Mouse (Mus musculus): Measurements from ENCODE around the gene Sf3b3.
"Not testable (repeated sequence)": the region's sequence is repeated elsewhere in the genome, so short reads cannot be mapped to it uniquely, and the experiment has no call there.

The Sf3b3 gene

DNA sequence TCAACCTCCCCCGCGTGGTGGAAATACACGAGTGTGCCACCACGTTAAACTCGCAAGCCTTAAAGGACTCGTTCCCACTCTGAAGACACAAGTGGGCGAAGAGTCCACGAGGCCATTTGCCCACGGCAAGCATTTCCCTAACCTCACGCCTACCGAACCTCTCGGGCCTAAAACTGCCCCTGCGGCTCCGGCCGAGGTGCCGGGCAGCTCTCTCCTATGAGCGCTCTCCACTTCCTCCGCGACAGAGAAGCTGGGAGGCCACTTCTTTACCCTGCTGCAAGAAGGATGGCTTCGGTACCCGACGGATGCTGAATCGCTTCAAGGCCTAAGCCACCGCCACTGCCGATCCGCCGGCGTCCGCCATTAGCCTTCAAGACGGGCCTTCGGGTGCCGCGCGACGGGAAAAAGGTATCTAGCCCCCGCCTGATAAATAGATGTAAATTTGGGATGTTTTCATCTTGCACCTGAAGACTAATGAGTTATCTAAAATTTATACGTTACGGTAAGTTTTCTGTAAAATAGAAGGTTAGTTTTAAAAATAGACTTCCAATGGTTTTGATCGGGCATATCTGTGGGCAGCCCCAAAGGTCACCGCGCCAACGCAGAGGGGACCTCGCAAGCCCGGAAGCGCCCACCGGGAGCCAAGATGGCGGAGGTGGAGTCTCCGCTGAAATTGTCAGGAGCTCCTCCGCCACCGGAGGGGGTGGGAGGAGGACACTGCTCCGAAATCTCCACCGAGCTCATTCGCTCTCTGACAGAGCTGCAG, at the start of gene Sf3b3, which contains the start of gene Cog4:
Sf3b3 (minus strand) TSS at position 383 of the 766 bp plus-strand sequence.
Cog4 (plus strand) TSS at position 196 of the 766 bp plus-strand sequence.
- DNase-seq = peak; percentile 87

DNA sequence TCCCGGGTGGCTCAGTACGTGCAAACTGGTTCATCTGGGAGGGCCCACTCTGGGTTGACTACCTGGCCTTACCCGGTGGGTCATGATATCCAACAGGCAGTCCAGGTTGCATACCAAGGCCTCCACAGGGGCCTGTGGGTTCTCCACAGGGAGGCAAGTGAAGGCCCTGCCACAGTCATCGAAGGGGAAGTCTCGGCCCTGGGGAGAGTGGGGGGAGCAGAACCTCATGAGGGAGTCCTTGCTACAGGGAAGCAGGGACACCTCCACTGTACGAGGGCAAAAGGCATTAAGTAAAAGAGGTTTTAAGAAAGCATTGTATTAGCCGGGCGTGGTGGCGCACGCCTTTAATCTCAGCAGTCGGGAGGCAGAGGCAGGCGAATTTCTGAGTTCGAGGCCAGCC, 49.2 kb upstream of the Sf3b3 start:
- DNase-seq = no peak

DNA sequence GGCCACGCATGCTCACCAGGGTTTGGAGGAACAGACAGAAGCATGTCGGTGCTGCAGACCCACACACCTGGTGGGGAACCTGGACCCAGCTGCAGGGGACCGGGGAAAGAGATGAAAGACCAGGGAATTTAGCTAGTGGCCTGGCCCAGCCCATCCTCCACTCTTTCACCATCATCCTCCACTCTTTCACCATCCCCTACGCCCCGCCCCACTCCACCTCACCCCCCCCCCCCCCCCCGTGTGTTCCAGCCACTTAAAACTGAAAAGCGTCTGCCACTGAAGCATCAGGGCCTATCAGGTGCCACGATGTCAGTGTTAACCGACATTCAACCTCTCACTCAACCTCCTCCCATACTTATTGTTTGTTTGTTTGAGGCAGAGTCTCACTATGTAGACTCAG, 48.7 kb upstream of the Sf3b3 start:
- no peak for DNase-seq

DNA sequence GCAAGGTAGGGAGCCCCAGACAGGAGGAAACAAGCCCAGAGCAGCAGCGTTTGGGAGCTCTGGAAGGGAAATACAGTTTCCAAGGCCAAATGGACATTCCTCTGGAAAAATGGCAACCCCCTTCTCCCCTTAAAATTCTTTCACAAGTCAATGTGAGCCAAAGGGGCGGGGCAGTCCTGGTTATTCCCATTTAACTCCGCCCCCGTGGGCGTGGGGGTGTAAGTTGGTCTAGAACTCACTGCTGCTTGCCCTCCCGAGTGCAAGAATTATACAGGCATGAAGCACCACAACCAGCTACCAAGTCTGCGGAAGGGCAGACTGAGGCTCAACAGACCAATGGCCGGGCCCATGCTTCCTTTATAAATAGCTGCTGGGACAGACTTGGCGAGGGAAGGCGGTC, 48.3 kb upstream of the Sf3b3 start:
- DNase-seq = no peak

DNA sequence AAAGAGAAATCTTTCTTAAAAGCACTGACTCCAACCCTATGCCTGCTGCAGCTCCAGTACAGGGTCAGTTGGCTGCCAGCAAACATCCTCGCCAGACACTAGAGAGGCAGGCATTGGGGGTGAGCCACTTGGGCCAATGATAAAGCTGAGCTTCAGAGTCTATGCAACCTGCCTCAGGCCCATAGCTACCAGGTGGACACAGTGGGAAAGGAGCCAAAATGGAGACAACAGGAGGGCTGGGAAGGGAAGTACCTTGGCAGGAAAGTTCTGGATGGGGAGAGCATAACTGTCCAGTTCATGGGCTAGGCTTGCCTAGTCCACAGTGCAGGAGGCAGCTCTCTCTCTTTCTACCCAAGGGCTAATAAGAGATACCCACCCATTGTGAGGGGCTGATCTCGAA, 46.3 kb upstream of the Sf3b3 start:
- DNase-seq = peak; percentile 65

DNA sequence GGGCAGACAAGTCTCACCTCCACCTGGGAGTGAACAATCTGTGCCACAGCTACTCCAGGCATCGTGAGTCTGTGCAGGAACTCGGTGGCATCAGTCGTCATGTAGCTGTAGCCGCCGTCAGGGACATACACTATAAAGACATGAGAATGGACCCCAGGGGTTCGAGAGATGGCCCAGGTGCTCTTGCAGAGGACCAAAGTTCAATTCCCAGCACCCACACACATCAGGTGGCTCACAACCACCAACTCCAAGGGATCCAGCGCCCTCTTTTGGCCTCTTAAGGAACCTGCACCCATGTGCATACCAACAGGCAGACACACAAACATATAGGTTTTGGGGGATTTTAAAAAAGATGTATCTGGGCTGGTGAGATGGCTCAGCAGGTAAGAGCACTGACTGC, 45.5 kb upstream of the Sf3b3 start:
- DNase-seq = no peak

DNA sequence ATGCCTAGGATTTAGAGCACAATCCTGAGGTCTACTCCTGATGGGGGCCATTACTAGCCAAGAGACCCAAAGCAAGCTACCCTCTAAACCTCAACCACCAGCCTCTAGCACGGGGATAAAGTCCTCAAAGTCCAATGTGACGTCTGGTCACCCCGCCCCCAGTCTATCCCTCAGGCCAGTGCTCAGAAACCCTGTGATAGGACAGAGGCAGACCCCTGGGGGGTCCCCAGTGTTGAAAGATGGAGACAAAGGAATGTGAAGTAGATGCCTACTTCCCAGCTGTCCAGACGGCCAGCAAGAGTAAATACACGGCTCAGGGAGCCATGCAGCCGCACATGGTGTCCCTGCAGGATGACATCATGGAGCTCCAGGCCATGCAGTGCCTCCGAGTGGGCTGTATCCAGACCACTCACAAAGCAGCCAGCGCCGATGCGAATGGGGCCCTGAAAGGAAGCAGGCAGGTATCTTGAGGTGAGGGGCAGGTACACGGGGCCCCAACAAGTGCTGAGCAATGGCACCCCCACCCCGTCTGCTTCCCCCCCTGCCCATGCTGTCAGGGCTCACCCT, 43.4 kb upstream of the Sf3b3 start:
- DNase-seq = no peak

DNA sequence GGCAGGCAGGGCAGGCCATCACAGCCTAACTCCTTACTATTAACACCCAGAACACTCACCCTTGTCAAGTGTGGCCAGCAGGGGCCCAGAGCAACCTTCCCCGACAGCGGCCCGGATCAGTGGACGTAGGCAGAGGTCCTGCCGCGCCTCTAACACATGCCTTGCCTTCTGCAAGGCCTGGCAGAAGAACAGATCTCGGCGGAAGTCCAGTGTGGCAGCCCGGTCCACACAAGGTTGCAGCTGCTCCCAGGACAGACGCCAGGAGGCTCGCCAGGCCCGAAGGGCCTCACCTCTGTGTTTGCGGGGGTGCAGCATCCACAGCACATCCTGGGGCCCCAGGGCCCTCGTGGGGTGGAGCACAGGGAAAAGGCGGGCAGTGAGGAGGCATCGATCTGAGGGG, 42.3 kb upstream of the Sf3b3 start:
- peak; percentile 79 for DNase-seq

DNA sequence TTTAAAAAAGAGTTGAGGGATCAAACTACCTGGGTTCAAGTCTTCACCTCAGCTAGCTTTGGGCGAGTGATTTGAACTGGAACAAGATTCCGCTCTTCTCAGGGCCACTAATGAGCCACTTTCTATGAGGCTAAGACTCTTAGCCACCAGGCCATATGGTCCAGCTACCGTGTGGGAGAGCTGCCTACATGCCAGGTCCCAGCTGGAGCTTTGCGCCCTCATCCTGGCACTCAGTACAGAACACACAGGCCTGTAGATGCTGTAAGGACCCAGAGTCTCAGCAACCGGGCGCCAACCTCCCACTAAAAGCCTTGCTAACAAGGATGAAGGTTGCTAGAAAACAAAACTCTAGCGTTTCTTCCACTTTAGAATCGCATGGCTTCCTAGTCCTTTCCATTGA, 41.9 kb upstream of the Sf3b3 start:
- DNase-seq = peak; percentile 79

DNA sequence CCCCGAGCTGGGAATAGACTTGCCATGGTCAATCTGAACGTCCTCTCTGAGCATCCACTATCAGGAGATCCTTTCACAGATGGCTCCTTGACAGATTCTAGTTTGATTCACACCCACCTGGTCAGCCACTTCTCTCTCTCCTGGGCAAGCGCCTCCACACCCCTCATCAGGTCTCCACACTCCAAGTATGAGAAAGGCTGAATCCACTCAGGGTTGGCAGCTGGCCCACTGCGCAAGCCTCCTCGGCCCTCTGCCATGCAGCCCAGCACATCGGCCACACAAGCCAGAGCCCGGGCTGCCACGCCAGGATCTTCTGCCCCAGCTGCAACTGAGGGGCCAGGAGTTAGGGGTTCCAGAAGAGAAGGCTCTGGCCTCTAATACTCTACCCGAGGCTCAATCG, 41.0 kb upstream of the Sf3b3 start:
- peak; percentile 67 for DNase-seq

DNA sequence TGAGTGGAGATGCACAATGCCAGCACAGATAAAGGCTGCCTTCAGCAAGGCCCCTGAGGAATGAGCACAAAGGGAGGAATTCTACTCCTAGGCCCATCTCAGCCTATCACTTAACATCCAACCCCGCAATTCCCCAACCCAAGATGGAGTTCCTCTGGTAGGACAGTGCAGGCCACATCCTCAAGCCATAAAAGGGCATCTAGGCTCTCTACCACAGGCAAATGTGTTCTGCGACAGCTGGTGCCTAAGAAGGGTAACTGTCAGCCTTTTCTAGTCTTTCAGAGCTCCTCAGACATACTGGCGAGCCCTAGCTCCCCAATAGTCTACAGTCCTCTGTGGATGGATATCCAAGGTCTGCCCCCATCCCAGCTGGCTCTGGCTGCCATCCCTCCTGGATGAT, 40.0 kb upstream of the Sf3b3 start:
- no peak for DNase-seq

DNA sequence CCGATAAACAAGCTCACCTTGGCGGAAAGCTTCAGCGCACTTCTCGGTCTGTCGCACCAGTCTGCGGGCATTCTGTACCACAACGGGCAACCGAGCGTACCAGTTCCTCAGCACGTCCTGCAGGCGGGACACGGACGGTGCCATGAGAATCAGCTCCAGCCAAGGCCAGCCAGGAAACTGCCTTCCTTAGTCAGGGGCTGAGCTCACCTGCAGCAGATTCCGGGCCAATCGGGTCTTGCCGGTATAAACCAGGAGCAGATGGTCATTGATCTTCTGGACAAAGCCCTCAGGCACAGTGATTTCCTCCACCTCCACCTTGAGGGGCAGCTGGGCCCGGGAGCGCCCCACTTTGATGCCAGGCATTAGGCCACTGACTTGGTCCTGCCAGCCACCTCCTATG, 37.2 kb upstream of the Sf3b3 start:
- DNase-seq = peak; percentile 72

DNA sequence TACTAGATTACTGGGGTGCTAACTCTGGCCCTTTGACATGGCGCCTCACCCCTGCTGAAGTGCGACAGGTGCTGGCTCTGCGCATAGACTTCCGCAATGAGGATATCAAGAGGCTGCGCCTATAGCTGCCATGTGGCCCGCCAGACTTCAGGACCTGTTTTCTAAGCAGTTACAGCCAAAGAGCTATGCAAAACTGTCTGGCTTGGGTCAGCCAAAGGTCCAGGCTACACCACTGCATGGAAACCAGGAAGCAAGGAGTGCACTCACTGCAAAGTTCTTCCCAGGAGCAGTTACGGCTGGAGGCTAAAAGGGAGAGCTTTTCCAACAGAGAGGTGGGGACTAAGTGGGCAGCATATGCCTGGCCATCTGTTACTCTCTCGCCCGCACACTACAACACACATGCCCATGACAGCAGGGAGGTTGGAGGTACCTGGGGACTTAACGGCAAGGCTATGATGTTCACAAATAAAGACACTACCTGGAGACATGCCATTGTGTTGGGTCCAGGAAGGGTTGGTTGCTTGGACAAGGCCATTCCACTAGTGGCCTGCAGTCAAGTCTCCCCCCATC, 35.2 kb upstream of the Sf3b3 start:
- peak; percentile 81 for DNase-seq

DNA sequence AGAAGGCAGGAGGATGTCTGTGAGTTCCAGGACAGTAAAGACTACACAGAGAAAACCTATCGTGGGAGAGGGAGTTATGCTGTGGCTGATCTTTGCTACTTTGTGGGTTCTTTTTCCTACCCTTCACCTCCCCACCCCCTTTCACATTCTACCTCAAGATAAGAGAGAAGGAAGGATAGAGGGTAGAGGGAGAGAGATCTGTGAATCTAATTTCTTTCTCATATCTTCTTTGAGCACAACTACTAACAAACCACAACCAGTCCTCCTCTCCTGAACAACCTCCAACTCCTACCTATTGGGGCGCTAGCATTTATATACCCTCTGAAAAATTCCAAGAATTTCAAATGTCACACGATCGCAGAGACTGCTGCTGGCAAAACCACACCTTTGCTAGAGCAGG, 31.3 kb upstream of the Sf3b3 start:
- DNase-seq = no peak

DNA sequence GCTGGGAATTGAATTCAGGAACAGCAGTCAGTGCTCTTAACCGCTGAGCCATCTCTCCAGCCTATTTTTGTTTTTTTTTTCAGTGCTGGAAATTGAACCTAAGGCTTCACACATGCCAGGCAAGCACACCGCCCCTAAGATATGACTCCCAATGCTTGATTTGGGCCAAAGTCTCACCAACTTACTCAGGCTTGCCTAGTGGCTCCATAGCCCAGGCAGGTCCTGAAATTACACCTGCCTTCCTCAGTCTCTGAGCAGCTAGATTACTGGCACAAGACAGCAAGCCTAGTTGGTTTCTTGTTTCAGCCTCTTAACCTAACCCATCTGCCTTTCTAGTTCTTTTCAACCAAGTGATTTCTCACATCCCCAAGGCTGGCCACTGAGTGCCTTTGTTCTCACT, 23.9 kb upstream of the Sf3b3 start:
- no peak for DNase-seq

DNA sequence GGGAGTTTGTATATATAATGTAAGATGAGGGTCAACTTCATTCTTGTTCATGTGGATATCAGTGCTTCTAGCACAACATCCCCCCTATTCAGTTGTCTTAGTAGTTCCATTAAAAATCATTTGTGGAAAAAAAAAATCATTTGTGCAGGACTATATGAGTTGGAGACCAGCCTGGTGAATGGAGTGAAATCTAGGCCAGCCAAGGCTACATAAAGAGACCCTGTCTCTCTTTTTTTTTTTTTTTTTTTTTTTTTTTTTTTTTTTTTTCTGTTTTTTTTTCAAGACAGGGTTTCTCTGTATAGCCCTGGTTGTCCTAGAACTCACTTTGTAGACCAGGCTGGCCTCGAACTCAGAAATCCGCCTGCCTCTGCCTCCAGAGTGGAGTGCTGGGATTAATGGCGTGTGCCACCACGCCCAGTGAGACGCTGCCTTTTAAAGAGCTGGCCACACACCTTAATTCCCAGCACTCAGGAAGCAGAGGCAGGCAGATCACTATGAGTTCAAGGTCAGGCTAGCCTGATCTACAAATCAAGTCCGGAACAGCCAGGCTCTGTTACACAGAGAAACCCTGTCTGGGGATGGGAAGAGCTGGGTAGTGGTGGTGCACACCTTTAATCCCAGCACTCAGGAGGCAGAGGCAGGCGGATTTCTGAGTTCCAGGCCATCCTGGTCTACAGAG, 14.9 kb upstream of the Sf3b3 start:
- not testable (repeated sequence) for DNase-seq

DNA sequence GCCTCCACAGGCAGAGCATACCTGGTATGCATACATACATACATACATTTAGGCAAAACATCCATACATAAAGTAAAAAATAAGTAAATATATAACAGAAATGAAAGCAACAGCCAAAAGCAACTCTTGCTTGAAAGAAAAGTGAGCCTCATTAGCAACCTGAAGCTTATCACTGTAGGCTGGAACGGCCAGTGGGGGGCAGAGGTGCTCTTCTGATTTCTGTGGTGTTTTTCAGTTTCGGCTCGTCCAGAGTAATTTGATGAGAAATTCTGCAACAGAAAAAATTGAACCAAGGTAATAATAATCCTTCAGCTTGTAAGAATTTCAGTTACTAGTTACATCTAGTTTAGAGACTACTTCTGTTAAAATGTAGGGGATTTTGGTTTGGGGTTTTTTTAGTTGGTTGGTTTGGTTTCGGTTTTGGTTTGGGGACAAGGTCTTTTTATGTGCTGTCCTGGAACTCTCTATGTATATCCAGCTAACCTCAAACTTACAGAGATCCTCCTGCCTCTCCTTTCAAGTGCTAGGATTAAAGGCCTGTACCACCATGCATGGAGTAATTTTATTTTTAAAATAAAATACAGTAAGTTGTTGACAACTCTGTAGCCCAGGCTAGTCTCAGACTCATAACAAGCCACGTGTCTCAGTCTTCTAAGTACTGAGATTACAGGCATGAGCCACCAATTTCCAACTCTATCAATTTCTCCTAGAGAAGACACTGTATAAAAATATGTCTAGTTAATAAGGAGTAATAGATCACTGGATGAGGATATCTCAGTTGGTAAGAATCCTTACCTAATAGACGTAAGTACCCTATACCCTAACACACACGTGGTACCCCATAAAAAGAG, 13.3 kb upstream of the Sf3b3 start:
- DNase-seq = no peak

DNA sequence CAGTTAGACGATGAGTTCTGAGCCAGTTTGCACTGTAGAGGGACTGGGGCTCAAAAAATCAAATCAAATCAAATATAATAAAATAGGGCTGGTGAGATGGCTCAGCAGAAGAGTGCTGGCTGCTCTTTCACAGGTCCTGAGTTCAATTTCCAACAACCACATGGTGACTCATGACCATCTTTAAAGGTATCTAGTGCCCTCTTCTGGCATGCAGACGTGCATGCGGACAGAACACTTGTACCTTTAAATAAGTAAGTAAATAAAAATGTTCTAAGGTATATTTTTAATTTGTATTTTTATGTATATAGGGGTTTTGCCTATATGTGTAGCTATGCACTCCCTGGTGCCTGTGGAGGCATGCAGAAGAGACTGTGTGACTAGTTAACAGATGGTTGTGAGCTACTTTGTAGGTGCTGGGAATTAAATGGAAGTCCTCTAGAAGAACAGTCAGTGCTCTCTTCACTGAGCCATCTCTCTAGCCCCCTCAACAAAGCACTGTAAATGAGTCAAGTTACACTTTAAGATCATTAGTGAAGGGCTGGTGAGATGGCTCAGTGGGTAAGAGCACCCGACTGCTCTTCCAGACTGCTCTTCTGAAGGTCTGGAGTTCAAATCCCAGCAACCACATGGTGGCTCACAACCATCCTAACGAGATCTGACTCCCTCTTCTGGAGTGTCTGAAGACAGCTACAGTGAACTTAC, 10.3 kb upstream of the Sf3b3 start:
- DNase-seq = no peak

DNA sequence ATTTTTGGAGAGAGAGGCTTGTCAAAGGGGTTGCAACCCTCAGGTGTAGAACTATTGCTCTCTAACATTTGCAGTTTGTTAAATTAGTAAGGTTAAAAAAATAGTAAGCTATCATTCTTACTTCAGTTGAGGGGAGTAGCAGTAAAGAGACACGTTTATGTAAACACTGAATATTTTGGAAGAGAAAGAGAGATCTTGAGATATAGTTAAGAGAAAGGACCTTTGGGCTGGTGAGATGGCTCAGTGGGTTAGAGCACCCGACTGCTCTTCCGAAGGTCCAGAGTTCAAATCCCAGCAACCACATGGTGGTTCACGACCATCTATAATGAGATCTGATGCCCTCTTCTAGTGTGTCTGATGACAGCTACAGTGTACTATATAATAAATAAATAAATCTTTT, 9.5 kb upstream of the Sf3b3 start:
- DNase-seq = not testable (repeated sequence)

DNA sequence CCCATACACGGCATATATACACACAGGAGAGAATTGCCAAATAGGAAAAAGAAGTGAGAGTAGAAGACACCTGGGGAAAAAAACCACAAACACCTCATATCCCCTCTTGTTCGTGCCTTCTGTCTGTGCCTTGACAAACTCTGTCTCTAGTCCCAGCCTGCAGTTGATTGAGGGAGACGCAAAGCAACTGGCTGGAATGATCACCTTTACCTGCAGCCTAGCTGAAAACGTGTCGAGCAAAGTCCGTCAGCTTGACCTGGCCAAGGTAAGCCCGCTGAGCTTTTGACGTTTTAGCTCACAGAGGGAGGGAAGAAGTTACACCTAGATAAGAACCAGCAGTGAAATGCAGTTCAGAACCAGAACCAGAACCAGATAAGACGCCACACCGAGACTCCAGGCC, 4.6 kb upstream of the Sf3b3 start:
- DNase-seq = no peak

DNA sequence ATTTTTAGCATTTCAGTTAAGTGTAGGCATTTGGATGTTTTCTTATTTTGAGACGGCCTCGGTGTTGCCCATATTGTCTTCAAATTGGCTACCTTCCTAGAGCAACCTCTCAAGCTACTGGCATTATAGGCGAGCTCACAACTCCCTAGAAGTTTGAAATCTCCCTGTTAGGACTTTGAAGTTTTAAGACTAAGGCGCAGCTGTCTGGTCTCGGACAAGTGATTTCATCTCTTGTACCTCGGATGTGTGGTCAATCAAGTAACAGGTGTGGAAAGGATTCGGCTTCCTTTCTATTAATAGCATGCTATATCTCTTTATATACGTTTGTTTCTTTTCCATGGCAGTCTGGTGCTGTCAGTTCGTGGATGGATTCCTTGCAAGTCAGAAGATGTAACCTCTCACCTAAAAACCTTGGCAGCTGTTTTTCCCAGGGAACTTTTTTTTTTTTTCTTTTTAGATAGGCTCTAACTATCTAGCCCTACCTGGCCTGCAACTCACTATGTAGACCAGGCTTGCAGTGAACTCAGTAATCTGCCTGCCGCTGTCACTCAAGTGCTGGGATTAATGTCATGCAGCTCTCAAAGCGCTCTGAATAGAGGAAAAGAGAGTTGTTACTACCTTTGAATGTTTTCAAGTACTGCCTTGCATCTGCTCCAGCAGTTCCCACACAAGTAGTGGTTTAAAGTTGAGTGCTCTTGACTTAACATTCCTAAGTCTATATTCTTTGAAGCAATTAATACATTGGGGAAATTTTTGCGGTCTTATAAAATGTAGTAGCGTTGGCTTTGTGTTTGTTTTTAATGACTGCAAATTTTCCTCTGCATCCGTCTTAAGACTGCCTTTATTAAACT, 1.3 kb upstream of the Sf3b3 start:
- no peak for DNase-seq

Measured in cerebellum, adult 8-10 months (tissue).